Mouse (Mus musculus) lung, embryonic 15.5 days (tissue): ENCODE data around the gene Abca1. TPM values are rescaled to one million over a fixed set of nuclear protein-coding genes. Genes with fewer than 3 reads are reported as not detected.
A peak's percentile ranks its signal among the peaks of the same experiment; 100 is the strongest.

Experiments used
- ATAC-seq: fragments of 200-750 bp; cut with Nextera tagmentation; 2 replicates; pipeline ENCODE4 v1.8.0; 2017; ENCODE audit warnings: moderate number of reproducible peaks, borderline replicate concordance; ENCODE audit not compliant: low FRiP score, low TSS enrichment; ENCODE audit errors: extremely low read depth
- H3K27ac ChIP-seq: fragments of 300-500 bp; sonication (generic); 2 replicates; pipeline ENCODE4 v1.5.1; 2015; ENCODE audit warnings: moderate library complexity, mild to moderate bottlenecking, inconsistent platforms
- H3K27me3 ChIP-seq: fragments of 300-500 bp; sonication (generic); 2 replicates; pipeline ENCODE4 v1.6.1; 2015; ENCODE audit warnings: inconsistent platforms
- H3K36me3 ChIP-seq: fragments of 300-500 bp; sonication (generic); 2 replicates; pipeline ENCODE4 v1.6.1; 2015; ENCODE audit warnings: inconsistent platforms
- H3K4me1 ChIP-seq: fragments of 300-500 bp; sonication (generic); 2 replicates; pipeline ENCODE4 v1.6.1; 2015; ENCODE audit warnings: inconsistent platforms
- H3K4me2 ChIP-seq: fragments of 300-500 bp; sonication (generic); 2 replicates; pipeline ENCODE4 v1.6.1; 2015; ENCODE audit warnings: inconsistent platforms, mild to moderate bottlenecking, moderate library complexity
- H3K4me3 ChIP-seq: fragments of 300-500 bp; sonication (generic); 2 replicates; pipeline ENCODE4 v1.5.1; 2015; ENCODE audit warnings: mild to moderate bottlenecking, inconsistent platforms
- H3K9ac ChIP-seq: fragments of 300-500 bp; sonication (generic); 2 replicates; pipeline ENCODE4 v1.6.1; 2015; ENCODE audit warnings: inconsistent platforms
- H3K9me3 ChIP-seq: fragments of 300-500 bp; sonication (generic); 2 replicates; pipeline ENCODE4 v1.6.1; 2016; ENCODE audit warnings: inconsistent platforms
- WGBS: fragments of 180-500 bp; shearing (Covaris S2); methylation state at CpG from one replicate; pipeline ENCODE4 v1.1.7; 2015; 5-methylcytosine and 5-hydroxymethylcytosine counted together
- polyA plus RNA-seq: library from polyadenylated mRNA; unstranded; fragments of >200 nt; fragmentation: Nextera tagmentation; extraction: Ambion mirVana; gene quantifications from 2 replicates; pipeline ENCODE4 v1.2.1, GENCODE M21; 2015

Gene Abca1
- polyA plus RNA-seq, 1 experiment from 2014 or later: 9.3 TPM

DNA sequence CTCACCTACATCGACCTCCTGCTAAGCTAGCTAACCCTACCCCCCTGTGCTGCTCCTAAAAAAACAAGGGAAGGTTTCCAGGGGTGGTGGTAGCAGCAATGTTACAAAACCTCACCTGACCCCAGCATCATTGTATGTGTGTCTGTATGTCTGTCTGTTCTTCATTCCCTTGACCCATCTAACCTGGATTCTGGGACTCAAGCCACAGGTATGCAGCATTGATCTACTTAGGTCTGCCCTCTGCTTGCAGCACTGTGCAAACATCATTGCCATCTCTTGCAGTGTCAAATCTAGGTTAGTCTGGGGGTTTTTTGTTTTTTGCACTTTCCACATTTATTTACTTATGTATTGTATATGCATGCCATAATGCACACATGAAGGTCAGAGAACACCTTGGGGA, 141.3 kb downstream of the Abca1 start:
- Histone ChIP-seq H3K4me1 (no peaks in the 10 kb centered on the region), H3K36me3 (peaks cover 60% of the 10 kb centered on the region)

GRCm38 (mm10) chr4:53015024-53015423, 144.7 kb downstream of the Abca1 start:
- WGBS: 91% methylated on average over 3 of the region's 3 CpGs
- no peak overlapping the region for H3K9ac ChIP-seq
- H3K4me1 ChIP-seq: peaks cover 6% of the 10 kb centered on the region; the same call in 1 of the 2 replicates
- H3K36me3 ChIP-seq: peaks cover 38% of the 10 kb centered on the region
- no peaks in the 10 kb centered on the region for H3K9me3 ChIP-seq
- no peak overlapping the region for H3K4me2 ChIP-seq
- H3K27me3 ChIP-seq: no peaks in the 10 kb centered on the region
- ATAC-seq: no peak
- no peak overlapping the region for H3K27ac ChIP-seq
- no peak overlapping the region for H3K4me3 ChIP-seq

More for the DNA sequence above, 141.3 kb downstream of the Abca1 start:
- H3K9me3 ChIP-seq: no peaks in the 10 kb centered on the region
- H3K4me3 ChIP-seq: no peak overlapping the region
- no peaks in the 10 kb centered on the region for H3K27me3 ChIP-seq
- H3K9ac ChIP-seq: no peak overlapping the region
- no peak overlapping the region for H3K27ac ChIP-seq
- no peak overlapping the region for H3K4me2 ChIP-seq
- WGBS: 74% methylated on average over 1 of the region's 1 CpGs
- ATAC-seq: no peak

DNA sequence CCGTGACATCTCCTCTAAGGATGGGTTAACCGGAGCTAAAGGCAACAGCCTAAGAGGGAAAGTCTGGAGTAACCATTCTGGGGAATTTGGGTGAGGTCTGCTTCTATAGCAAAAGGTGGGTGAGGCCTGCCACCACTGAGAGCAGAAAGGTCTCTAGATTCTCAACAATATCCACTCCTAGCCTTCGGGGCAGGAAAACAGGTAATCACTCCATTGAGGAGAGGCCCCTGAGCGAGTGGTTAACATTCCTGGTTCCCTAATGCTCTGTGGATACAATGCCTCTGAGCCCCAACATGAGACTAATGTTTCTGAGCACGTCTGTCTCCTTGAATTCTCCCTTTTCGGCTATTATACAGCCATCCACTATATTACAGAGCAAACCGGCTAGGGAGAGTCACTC, 145.3 kb downstream of the Abca1 start:
- H3K4me2 ChIP-seq: no peak overlapping the region
- 92% methylated on average over 7 of the region's 7 CpGs for whole genome bisulfite sequencing
- H3K27ac ChIP-seq: no peak overlapping the region
- ATAC-seq: no peak
- H3K9ac ChIP-seq: no peak overlapping the region
- no peaks in the 10 kb centered on the region for H3K9me3 ChIP-seq
- no peaks in the 10 kb centered on the region for H3K27me3 ChIP-seq
- H3K36me3 ChIP-seq: peaks cover 32% of the 10 kb centered on the region
- no peak overlapping the region for H3K4me3 ChIP-seq
- peaks cover 6% of the 10 kb centered on the region; the same call in 1 of the 2 replicates for H3K4me1 ChIP-seq

GRCm38 (mm10) chr4:53011732-53012361, 147.8 kb downstream of the Abca1 start, which contains the start of gene Nipsnap3b:
TSS of gene Nipsnap3b (plus strand) at chr4:53011880.
- H3K4me2 ChIP-seq: peak within 1 kb of the TSS; percentile 67
- WGBS: under 1% methylated on average over 63 of the region's 63 CpGs
- peak within 1 kb of the TSS; percentile 83 for H3K27ac ChIP-seq
- peaks cover 16% of the 10 kb centered on the region for H3K36me3 ChIP-seq
- peak within 1 kb of the TSS; percentile 70 for H3K9ac ChIP-seq
- peak; percentile 97 for ATAC-seq
- H3K9me3 ChIP-seq: no peaks in the 10 kb centered on the region
- H3K4me3 ChIP-seq: peak within 1 kb of the TSS; percentile 80
- H3K4me1 ChIP-seq: peaks cover 6% of the 10 kb centered on the region; the same call in 1 of the 2 replicates
- no peaks in the 10 kb centered on the region for H3K27me3 ChIP-seq

GRCm38 (mm10) chr4:53009871-53010270, 149.8 kb downstream of the Abca1 start:
- H3K4me3 ChIP-seq: no peak overlapping the region
- peaks cover 6% of the 10 kb centered on the region; the same call in 1 of the 2 replicates for H3K4me1 ChIP-seq
- peaks cover under 1% of the 10 kb centered on the region; the same call in 1 of the 2 replicates for H3K36me3 ChIP-seq
- H3K4me2 ChIP-seq: no peak overlapping the region
- no peak for ATAC-seq
- no peaks in the 10 kb centered on the region for H3K27me3 ChIP-seq
- 86% methylated on average over 4 of the region's 4 CpGs for WGBS
- H3K27ac ChIP-seq: no peak overlapping the region
- H3K9ac ChIP-seq: no peak overlapping the region
- no peaks in the 10 kb centered on the region for H3K9me3 ChIP-seq

GRCm38 (mm10) chr4:53009183-53009582, 150.5 kb downstream of the Abca1 start:
- H3K4me2 ChIP-seq: no peak overlapping the region
- no peak for ATAC-seq
- H3K27me3 ChIP-seq: no peaks in the 10 kb centered on the region
- no peaks in the 10 kb centered on the region for H3K36me3 ChIP-seq
- no peak overlapping the region for H3K27ac ChIP-seq
- H3K9ac ChIP-seq: no peak overlapping the region
- no peak overlapping the region for H3K4me3 ChIP-seq
- 66% methylated on average over 4 of the region's 4 CpGs for WGBS
- H3K4me1 ChIP-seq: peaks cover 6% of the 10 kb centered on the region; the same call in 1 of the 2 replicates
- H3K9me3 ChIP-seq: no peaks in the 10 kb centered on the region

DNA sequence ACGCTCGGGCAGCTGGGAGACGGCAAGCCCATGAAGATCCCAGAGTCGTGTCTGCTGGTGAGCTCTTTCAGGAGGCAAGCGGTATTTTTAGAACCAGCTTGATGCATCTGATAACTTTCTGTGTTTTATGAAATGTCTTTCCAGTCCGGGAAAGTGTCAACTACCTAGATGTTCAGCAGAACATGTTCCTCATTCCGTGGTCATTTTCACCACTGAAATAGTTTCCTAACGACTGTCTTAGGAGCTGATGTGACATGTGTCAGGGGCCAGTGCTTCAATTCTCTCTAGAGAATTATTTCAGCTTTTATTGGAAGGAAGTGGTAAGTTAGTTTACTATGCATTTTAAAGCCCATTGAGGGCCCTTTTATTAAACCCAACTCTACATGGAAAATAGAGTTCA, 159.5 kb downstream of the Abca1 start:
- ATAC-seq: no peak
- H3K27ac ChIP-seq: no peak overlapping the region
- no peak overlapping the region for H3K4me2 ChIP-seq
- H3K9me3 ChIP-seq: no peaks in the 10 kb centered on the region
- no peak overlapping the region for H3K9ac ChIP-seq
- no peaks in the 10 kb centered on the region for H3K27me3 ChIP-seq
- H3K4me1 ChIP-seq: no peaks in the 10 kb centered on the region
- H3K36me3 ChIP-seq: no peaks in the 10 kb centered on the region
- H3K4me3 ChIP-seq: no peak overlapping the region
- 74% methylated on average over 8 of the region's 8 CpGs for WGBS

DNA sequence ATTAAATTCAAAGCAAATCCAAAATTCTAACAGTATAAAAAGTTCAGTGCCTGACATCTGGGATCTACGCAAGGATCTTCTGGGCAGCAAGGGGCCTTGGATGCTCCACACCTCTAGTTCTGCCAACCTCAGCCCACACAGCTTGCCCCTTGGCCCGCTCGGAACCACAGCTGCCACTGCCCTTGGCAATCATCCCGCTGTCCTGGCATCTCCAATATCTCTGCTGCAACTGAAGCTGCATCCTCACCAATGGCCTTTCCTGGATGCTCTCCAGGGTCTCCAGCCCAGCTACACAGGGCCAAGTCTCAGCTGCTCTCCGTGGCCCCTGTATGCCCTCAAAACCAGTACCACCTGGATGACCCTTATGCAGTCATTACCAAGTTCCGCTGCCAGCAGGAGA, 160.2 kb downstream of the Abca1 start:
- Histone ChIP-seq H3K27ac (no peak overlapping the region), H3K9ac (no peak overlapping the region), H3K36me3 (no peaks in the 10 kb centered on the region), H3K9me3 (no peaks in the 10 kb centered on the region), H3K4me1 (no peaks in the 10 kb centered on the region), H3K27me3 (no peaks in the 10 kb centered on the region), H3K4me2 (no peak overlapping the region), H3K4me3 (no peak overlapping the region)
- ATAC-seq: no peak
- 93% methylated on average over 6 of the region's 6 CpGs for WGBS

DNA sequence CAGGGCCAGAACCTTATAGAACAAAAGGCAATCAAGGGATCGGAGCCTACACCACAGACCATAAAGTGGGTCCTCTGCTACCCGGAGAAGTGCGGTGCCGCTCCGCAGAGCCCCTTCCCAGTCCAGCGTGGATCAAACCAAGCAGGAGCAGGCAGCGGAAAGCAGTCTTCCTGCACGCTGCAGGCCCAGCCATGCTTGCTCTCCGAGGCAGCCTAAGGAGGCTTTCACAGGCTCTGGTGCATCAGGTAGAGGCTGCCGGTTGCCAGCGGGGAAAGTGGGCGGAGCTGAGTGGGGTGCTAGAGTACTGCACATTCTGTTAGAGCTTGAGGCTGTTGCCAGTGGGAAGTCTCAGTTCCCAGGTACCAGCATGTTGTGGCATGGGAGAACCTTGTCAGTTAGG, 170.4 kb downstream of the Abca1 start, which contains the start of gene Nipsnap3a:
Gene Nipsnap3a (plus strand): TSS at position 25 of the 400 bp plus-strand sequence.
- Histone ChIP-seq H3K36me3 (no peaks in the 10 kb centered on the region), H3K4me3 (no peak within 1 kb of the TSS), H3K9me3 (no peaks in the 10 kb centered on the region), H3K4me2 (peak within 1 kb of the TSS; percentile 43), H3K27ac (no peak within 1 kb of the TSS), H3K4me1 (no peaks in the 10 kb centered on the region), H3K27me3 (no peaks in the 10 kb centered on the region), H3K9ac (no peak within 1 kb of the TSS)
- ATAC-seq: 0 out of 2 replicates have a peak, but pooled peaks have one; percentile 35
- WGBS: 19% methylated on average over 12 of the region's 12 CpGs

DNA sequence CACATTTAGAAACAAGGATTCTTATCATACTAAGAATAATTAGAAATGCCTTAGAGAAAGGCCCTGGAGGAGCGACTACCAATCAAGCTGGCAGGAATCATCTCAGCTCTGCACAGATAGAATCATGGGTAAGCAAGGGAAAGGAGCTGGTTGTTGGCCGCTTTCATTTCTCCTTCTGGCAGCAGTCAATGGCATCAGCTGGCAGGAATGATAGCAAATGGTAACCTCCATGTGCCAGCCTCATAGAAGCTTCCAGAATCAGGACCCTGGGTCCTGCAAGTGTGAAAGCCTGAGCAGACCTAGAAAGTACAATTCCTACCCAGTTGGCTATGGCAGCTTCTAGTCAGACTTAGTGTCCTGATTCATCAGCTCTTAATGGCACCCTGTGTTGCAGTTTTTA, 173.4 kb downstream of the Abca1 start:
- Histone ChIP-seq H3K27ac (no peak overlapping the region), H3K4me2 (no peak overlapping the region), H3K9me3 (no peaks in the 10 kb centered on the region), H3K4me3 (no peak overlapping the region), H3K9ac (no peak overlapping the region), H3K36me3 (no peaks in the 10 kb centered on the region), H3K4me1 (no peaks in the 10 kb centered on the region), H3K27me3 (no peaks in the 10 kb centered on the region)
- ATAC-seq: no peak
- WGBS: 78% methylated on average over 2 of the region's 2 CpGs

GRCm38 (mm10) chr4:52985216-52985615, 174.5 kb downstream of the Abca1 start:
- ATAC-seq: no peak
- 81% methylated on average over 2 of the region's 2 CpGs for WGBS
- Histone ChIP-seq H3K27me3 (no peaks in the 10 kb centered on the region), H3K36me3 (no peaks in the 10 kb centered on the region), H3K4me1 (no peaks in the 10 kb centered on the region), H3K4me2 (no peak overlapping the region), H3K4me3 (no peak overlapping the region), H3K9me3 (no peaks in the 10 kb centered on the region), H3K27ac (no peak overlapping the region), H3K9ac (no peak overlapping the region)
